Mouse (Mus musculus) forebrain, embryonic 12.5 days (tissue): ENCODE data around the gene Iffo2. TPM values are rescaled to one million over a fixed set of nuclear protein-coding genes. Genes with fewer than 3 reads are reported as not detected.
"Not testable (repeated sequence)": the region's sequence is repeated elsewhere in the genome, so short reads cannot be mapped to it uniquely, and the experiment has no call there.

Source experiments
- ATAC-seq: fragments of 200-750 bp; cut with Nextera tagmentation; 2 replicates; pipeline ENCODE4 v1.8.0; 2017; ENCODE audit warnings: moderate TSS enrichment; ENCODE audit not compliant: low FRiP score
- H3K27ac ChIP-seq: fragments of 300-500 bp; sonication (generic); 2 replicates; pipeline ENCODE4 v1.5.1; 2016; ENCODE audit warnings: mild to moderate bottlenecking
- H3K27me3 ChIP-seq: fragments of 300-500 bp; sonication (generic); 2 replicates; pipeline ENCODE4 v1.6.1; 2016; ENCODE audit warnings: mild to moderate bottlenecking
- H3K36me3 ChIP-seq: fragments of 300-500 bp; sonication (generic); replicated peaks from 2 replicates; pipeline ENCODE4 v1.6.1; 2016; ENCODE audit warnings: mild to moderate bottlenecking
- H3K4me1 ChIP-seq: fragments of 300-500 bp; sonication (generic); 2 replicates; pipeline ENCODE4 v1.6.1; 2016
- H3K4me2 ChIP-seq: fragments of 300-500 bp; sonication (generic); 2 replicates; pipeline ENCODE4 v1.6.1; 2016; ENCODE audit warnings: mild to moderate bottlenecking, moderate library complexity
- H3K4me3 ChIP-seq: fragments of 300-500 bp; sonication (generic); replicated peaks from 2 replicates; pipeline ENCODE4 v1.5.1; 2016; ENCODE audit warnings: mild to moderate bottlenecking
- H3K9ac ChIP-seq: fragments of 300-500 bp; sonication (generic); 2 replicates; pipeline ENCODE4 v1.6.1; 2016; ENCODE audit warnings: mild to moderate bottlenecking
- H3K9me3 ChIP-seq: fragments of 300-500 bp; sonication (generic); 2 replicates; pipeline ENCODE4 v1.6.1; 2016
- WGBS: fragments of 180-500 bp; shearing (Covaris S2); methylation state at CpG from one replicate; pipeline ENCODE4 v1.1.7; 2016; 5-methylcytosine and 5-hydroxymethylcytosine counted together
- polyA plus RNA-seq: library from polyadenylated mRNA; unstranded; fragments of >200 nt; fragmentation: Nextera tagmentation; extraction: Ambion mirVana; gene quantifications from 2 replicates; pipeline ENCODE4 v1.2.1, GENCODE M21; 2016

The Iffo2 gene
- 3.3 and 4.5 TPM in 2 replicates for polyA plus RNA-seq

DNA sequence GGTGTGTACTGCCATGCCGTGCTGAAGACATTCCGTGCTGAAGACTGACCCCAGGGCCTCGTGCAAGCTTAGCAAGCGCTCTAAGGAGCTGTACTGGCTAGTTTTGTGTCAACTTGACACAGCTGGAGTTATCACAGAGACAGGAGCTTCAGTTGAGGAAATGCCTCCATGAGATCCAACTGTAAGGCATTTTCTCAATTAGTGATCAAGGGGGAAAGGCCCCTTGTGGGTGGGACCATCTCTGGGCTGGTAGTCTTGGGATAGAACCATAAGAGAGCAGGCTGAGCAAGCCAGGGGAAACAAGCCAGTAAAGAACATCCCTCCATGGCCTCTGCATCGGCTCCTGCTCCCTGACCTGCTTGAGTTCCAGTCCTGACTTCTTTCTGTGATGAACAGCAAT is at the start of gene Iffo2:
TSS of gene Iffo2 (plus strand) at position 301 of the 400 bp plus-strand sequence.
- H3K4me1 ChIP-seq: peaks cover 13% of the 10 kb centered on the region
- H3K4me2 ChIP-seq, ATAC-seq, H3K9me3 ChIP-seq, H3K36me3 ChIP-seq, H3K4me3 ChIP-seq, H3K27me3 ChIP-seq, H3K9ac ChIP-seq, H3K27ac ChIP-seq: not testable (repeated sequence)
- 87% methylated on average over 5 of the region's 5 CpGs for WGBS

DNA sequence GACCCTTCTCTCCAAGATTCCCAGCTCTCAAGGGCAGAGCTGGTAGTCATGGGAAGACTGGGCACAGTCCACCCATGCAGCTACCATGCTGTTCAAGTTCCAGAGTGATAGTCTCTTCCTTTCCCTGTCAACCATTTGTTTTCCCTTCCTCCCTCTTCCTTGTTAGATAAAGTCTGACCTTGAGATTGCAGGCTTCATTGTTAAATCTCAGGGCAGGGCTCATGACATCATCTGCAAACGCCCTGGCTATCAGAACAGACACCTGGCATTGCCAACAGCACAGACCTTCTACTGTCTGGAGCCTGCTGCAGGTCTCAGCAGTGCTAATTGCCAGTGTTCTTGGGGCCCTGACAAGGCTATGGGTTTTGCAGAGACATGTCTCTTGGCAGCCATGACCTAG is 48.9 kb upstream of the Iffo2 start:
- Histone ChIP-seq H3K4me2 (no peak overlapping the region), H3K9ac (no peak overlapping the region), H3K36me3 (peaks cover 100% of the 10 kb centered on the region), H3K4me1 (peaks cover 3% of the 10 kb centered on the region; the same call in 1 of the 2 replicates), H3K27ac (no peak overlapping the region), H3K4me3 (no peak overlapping the region), H3K9me3 (no peaks in the 10 kb centered on the region), H3K27me3 (no peaks in the 10 kb centered on the region)
- 94% methylated on average over 1 of the region's 1 CpGs for WGBS
- no peak for ATAC-seq

DNA sequence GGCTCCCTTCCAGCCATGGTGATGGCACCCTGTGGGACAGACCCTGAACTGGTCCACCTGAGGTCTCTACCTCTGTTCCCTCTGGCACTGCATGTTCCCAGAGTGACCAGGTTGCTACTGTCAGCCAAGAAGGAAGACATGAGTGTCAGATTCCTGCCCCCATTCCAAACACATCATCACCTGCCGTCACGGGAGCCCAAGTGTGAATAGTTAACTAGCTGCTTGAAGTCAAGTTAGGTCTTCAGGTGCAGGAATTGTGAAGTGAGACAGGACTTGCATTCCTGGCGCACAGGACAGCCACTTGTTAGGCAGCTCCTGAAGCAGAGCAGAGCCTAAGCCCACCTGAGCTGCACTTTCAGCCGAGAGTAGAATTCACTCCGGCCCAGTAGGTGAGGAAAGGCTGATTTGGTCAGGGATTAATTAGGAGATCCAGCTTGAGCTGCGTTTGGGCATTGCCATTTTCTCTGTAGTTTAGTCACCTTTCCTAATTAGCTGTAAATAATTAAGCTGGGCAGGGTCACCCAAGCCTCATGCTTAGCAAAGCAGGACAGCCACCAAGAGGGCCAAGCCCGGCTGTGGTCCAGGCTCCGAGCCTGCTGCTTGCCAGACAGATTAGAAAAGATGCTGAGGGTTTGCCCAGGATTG is 46.8 kb upstream of the Iffo2 start:
- H3K4me1 ChIP-seq: 0 out of 2 replicates have a peak, but pooled peaks cover 5% of the 10 kb centered on the region
- H3K36me3 ChIP-seq: peaks cover 99% of the 10 kb centered on the region
- H3K4me2 ChIP-seq: no peak overlapping the region
- no peaks in the 10 kb centered on the region for H3K27me3 ChIP-seq
- H3K4me3 ChIP-seq: no peak overlapping the region
- no peak for ATAC-seq
- no peak overlapping the region for H3K27ac ChIP-seq
- H3K9me3 ChIP-seq: no peaks in the 10 kb centered on the region
- H3K9ac ChIP-seq: no peak overlapping the region
- 89% methylated on average over 8 of the region's 8 CpGs for WGBS

DNA sequence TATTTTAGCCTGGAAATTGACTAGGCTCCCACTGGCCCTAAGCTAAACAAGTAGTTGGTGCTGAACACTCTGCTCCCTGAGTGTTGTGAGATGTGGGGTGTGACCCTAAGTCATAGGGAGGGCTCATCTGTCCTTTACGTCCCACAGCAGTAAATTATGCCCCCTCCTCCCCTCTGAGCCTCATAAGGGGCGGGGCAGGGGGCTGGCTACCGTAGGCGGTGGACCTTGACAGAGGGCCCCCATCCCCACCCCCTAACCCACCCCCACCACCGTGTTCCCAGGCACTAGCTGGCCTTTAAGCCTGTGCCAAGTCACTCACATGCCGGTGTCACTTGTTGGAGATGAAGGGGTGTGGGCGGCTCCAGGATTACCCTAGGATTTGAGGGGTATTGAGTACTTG is 45.9 kb upstream of the Iffo2 start:
- no peak overlapping the region for H3K9ac ChIP-seq
- peaks cover 99% of the 10 kb centered on the region for H3K36me3 ChIP-seq
- H3K4me1 ChIP-seq: 0 out of 2 replicates have a peak, but pooled peaks cover 5% of the 10 kb centered on the region
- no peak overlapping the region for H3K4me3 ChIP-seq
- H3K9me3 ChIP-seq: no peaks in the 10 kb centered on the region
- H3K27me3 ChIP-seq: no peaks in the 10 kb centered on the region
- H3K4me2 ChIP-seq: no peak overlapping the region
- no peak overlapping the region for H3K27ac ChIP-seq
- no peak for ATAC-seq
- 85% methylated on average over 7 of the region's 7 CpGs for WGBS

DNA sequence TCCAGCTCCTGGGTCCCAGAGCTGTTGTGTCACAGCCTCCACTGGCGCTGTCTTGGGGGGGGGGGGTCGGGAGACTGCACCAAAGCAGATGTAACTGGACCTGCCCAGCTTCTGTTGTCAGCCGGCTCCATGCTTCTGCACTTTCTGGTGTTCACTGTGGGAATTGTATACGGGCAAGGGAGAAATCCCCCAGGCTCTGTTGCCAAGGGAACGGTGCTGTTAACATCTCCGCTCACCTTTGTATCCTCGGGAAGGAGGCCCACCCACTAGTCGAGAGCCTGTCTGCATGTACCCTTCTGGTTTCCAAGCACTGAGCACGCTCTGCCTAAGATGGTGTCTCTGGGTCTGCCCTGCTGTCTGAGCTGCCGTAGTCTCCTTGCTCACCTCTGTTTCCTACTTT is 43.3 kb upstream of the Iffo2 start:
- H3K4me3 ChIP-seq: no peak overlapping the region
- peaks cover 96% of the 10 kb centered on the region for H3K36me3 ChIP-seq
- ATAC-seq: peak; percentile 33; the same call in 1 of the 2 replicates
- no peaks in the 10 kb centered on the region for H3K9me3 ChIP-seq
- no peak overlapping the region for H3K9ac ChIP-seq
- H3K27ac ChIP-seq: no peak overlapping the region
- WGBS: 38% methylated on average over 10 of the region's 10 CpGs
- H3K4me1 ChIP-seq: 0 out of 2 replicates have a peak, but pooled peaks cover 5% of the 10 kb centered on the region
- no peaks in the 10 kb centered on the region for H3K27me3 ChIP-seq
- H3K4me2 ChIP-seq: no peak overlapping the region

DNA sequence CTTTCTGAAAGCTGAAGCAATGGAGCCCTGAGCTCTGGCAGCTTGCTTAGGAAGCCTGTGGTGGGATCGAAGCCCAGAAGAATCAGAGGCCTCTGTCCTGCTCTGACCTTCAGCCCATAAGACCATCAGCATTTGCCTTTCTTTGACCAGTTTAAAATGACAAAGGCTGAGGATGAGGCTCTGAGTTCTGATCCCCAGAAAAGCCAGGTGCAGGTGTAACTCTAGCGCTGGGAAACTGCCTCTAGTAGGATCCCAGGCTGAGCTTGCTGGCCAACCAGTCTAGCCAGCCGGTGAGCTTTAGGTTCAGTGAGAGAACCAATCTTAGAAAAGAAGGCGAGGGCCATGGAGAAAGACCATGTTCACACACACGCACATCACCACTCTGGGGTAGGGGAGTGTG is 42.0 kb upstream of the Iffo2 start:
- WGBS: 92% methylated on average over 5 of the region's 5 CpGs
- H3K27me3 ChIP-seq: no peaks in the 10 kb centered on the region
- no peak for ATAC-seq

DNA sequence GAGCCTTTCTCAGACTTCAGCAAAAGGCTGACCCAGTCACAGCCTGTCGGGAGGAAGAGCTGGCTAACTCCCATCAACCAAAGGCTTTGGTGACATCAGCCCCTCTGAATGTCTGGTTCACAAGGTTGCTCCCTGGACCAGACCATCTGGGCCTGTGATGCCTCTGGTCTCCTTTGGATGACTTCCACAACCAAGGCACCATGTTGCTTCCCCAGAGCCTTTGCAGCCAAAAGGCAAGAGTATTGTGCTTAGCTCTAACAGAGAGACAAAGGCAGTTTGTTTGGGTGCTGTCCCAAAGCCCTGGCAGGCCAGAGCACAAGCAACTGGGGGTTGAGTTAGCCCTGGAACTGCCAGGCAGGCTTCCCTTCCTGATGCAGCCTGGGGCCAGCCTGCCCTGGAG is 40.4 kb upstream of the Iffo2 start:
- ATAC-seq: no peak
- Histone ChIP-seq H3K4me3 (no peak overlapping the region), H3K9ac (no peak overlapping the region), H3K27ac (no peak overlapping the region), H3K36me3 (peaks cover 67% of the 10 kb centered on the region), H3K4me2 (no peak overlapping the region), H3K9me3 (no peaks in the 10 kb centered on the region), H3K27me3 (no peaks in the 10 kb centered on the region), H3K4me1 (0 out of 2 replicates have a peak, but pooled peaks cover 5% of the 10 kb centered on the region)
- WGBS: 86% methylated on average over 1 of the region's 1 CpGs

More for the DNA sequence above, 42.0 kb upstream of the Iffo2 start:
- H3K4me1 ChIP-seq: 0 out of 2 replicates have a peak, but pooled peaks cover 5% of the 10 kb centered on the region
- H3K9me3 ChIP-seq: no peaks in the 10 kb centered on the region
- H3K4me3 ChIP-seq: no peak overlapping the region
- peaks cover 83% of the 10 kb centered on the region for H3K36me3 ChIP-seq
- H3K4me2 ChIP-seq: no peak overlapping the region
- H3K27ac ChIP-seq: no peak overlapping the region
- no peak overlapping the region for H3K9ac ChIP-seq

DNA sequence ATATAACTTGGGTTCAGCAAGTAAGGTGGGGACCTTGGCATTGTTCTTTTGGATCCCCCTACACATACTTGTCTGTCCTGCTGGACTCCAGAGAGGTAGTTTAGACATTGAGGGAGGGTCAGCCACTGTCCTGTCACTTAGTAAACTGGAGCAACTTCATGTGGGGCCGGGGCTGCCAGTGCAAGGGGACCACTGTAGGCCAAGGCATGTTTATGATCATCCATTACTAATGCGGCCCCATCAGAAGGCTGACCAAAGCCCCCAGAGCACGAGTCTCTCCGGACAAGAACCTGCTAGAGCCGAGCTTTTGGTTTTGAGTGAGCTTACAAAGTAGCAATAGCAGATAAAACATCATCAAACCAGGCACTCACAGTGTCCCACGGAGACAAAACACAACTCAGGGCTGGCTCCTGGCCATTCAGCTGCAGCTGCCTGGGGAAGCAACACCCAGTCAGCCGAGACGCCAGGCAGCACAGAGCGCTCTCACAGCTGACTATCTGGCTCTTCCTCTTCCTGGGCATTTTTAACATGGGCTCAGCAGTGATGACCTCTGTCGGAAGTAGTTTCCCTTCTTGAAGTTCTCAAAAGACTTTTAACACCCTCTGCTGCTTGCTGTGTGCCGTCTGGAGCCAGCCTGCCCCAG is 39.8 kb upstream of the Iffo2 start:
- Histone ChIP-seq H3K36me3 (peaks cover 61% of the 10 kb centered on the region), H3K9ac (no peak overlapping the region), H3K27ac (no peak overlapping the region), H3K4me2 (no peak overlapping the region), H3K4me3 (no peak overlapping the region), H3K9me3 (no peaks in the 10 kb centered on the region), H3K27me3 (no peaks in the 10 kb centered on the region), H3K4me1 (0 out of 2 replicates have a peak, but pooled peaks cover 5% of the 10 kb centered on the region)
- 90% methylated on average over 11 of the region's 11 CpGs for WGBS
- ATAC-seq: no peak

DNA sequence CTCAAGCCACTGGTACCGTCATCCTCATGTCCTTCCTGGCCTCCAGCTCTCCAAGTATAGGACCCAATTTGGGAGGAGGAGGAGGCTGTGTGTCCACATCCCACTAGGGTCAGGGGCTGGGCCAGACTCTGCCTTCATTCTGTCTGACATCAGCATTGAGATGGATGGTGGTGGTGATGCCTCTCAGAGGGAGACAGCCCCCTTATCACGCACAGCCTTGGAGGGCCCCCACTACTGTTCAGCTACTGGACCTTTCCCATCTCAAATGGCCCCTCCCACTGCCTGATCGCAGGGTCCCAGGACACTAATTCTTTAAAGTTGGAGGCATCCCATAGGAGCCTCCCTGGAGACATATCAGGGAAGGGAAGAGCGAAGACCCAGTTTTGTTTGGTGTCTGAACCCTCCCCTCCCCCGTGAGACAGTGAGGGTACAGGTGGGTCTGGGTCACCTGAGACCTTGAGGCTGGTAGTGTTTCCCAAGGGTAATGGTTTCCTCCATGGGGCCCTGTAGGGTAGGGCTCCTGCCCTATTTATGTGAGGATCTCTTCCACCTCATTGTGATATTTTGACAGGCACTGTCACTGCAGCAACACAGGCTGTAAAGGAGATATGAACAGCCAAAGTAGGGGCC is 38.7 kb upstream of the Iffo2 start:
- Histone ChIP-seq H3K4me3 (no peak overlapping the region), H3K9ac (no peak overlapping the region), H3K4me2 (no peak overlapping the region), H3K9me3 (no peaks in the 10 kb centered on the region), H3K27ac (no peak overlapping the region), H3K27me3 (no peaks in the 10 kb centered on the region), H3K4me1 (0 out of 2 replicates have a peak, but pooled peaks cover 4% of the 10 kb centered on the region), H3K36me3 (peaks cover 50% of the 10 kb centered on the region)
- WGBS: 93% methylated on average over 5 of the region's 5 CpGs
- ATAC-seq: no peak

DNA sequence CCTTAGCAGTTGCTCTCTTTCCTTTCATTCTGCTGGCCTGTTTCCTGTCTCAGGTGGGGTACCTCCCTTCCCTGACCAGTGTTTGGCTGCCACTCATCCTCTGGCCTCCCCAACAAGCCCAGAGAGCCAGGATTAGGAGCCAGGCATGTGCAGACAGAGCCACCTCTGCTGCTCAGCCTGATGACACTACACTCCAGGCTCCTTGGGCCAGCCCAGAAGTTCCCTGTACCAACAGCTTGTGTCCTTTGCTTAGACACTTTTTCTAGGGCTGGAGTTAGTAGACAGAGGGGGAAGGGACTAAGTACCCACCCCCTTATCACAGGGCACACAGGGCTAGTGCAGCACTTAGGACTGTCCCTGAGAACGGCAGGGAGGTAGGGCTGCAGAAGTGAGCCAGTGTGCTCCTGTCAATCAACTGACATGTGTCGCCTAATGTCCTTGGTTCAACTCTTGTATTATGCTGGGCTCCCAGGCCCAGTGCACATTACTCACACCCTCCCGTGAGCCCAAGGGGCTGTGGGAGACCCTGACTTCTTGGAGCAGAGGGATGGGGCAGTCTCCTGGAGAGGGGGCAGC is 38.0 kb upstream of the Iffo2 start:
- Histone ChIP-seq H3K4me1 (no peaks in the 10 kb centered on the region), H3K4me2 (no peak overlapping the region), H3K4me3 (no peak overlapping the region), H3K36me3 (peaks cover 43% of the 10 kb centered on the region), H3K27me3 (no peaks in the 10 kb centered on the region), H3K27ac (no peak overlapping the region), H3K9me3 (no peaks in the 10 kb centered on the region), H3K9ac (no peak overlapping the region)
- no peak for ATAC-seq
- WGBS: 47% methylated on average over 3 of the region's 3 CpGs

DNA sequence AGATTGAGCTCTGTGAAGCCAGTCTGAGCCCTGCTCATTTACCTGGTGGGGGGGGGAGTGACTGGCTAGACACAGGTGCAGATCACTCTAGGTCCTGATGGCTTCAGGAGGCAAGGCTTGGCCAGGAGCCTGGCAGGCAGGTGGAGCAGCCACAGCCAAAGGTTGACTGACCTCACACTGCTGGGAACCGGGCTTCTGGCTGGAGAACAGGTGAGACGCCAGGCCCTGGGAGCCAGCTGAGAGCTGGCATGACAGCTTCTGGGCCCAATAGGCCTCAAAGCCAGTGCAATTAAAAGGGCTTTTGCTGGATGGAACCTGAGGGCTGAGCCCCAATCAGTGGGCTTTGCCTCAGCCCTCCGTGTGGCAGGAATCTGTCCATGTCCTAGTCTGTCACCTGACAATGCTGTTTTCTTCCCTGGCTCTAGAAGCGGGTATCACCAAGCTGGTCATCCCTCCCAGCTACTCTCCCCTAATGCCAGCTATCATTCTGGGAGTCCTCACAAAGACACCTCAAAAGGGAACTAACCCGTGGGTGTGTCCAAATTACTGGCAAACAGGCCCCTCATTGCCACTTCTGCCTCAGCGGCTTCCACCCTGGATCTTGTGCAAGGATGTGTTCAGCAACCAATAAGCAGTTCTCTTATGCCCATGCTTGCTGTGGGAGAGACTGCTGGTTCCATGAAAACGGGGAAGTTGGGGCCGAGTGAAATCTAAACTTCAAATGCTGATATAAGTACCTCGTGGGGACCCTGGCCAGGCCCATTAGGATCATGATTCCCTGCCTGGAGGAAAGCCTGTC is 36.9 kb upstream of the Iffo2 start:
- Histone ChIP-seq H3K9ac (no peak overlapping the region), H3K36me3 (peaks cover 33% of the 10 kb centered on the region), H3K27me3 (no peaks in the 10 kb centered on the region), H3K4me3 (no peak overlapping the region), H3K4me2 (no peak overlapping the region), H3K4me1 (peaks cover 5% of the 10 kb centered on the region; the same call in 1 of the 2 replicates), H3K27ac (no peak overlapping the region), H3K9me3 (no peaks in the 10 kb centered on the region)
- ATAC-seq: no peak
- 79% methylated on average over 9 of the region's 9 CpGs for WGBS
